Mouse (Mus musculus): ENCODE data around the gene Hhipl1.

GRCm38 (mm10) chr12:108372241-108372640 is 66.2 kb downstream of the Hhipl1 start:
- no peak for TF ChIP-seq CTCF (IDR thresholded peaks at IDR 0.05; ENCODE audit: low read depth)
- TF ChIP-seq EP300 (optimal IDR thresholded peaks at IDR 0.05), result no peak
